Mouse (Mus musculus): ENCODE data around the gene Itga3.

- TF ChIP-seq GATA1 (IDR thresholded peaks at IDR 0.05; ENCODE audit: borderline replicate concordance, low read length) (no peak), FLI1 (IDR thresholded peaks at IDR 0.05; ENCODE audit: low read length) (no peak)
These were observed 11.0 kb upstream of the Itga3 start for GRCm38 (mm10) chr11:95087301-95088228.
